Mouse (Mus musculus) bone marrow macrophage, adult 2 months (primary cell): ENCODE measurements around the gene Clrn3.

Experiments used
- CTCF ChIP-seq: IDR thresholded peaks from 2 replicates; pipeline ENCODE4 v1.5.1; 2012; ENCODE audit warnings: low read depth, mild to moderate bottlenecking, low read length, moderate library complexity
- POLR2A ChIP-seq: IDR thresholded peaks from 2 replicates; pipeline ENCODE4 v1.6.1; 2012; ENCODE audit warnings: mild to moderate bottlenecking, low read depth, low read length, borderline replicate concordance

- TF ChIP-seq POLR2A (no peak), CTCF (no peak)
These were observed 49.1 kb downstream of the Clrn3 start for GRCm38 (mm10) chr7:135479322-135479880.
